Mouse (Mus musculus) brain, embryonic 14.5 days (tissue): Measurements from ENCODE around the gene Wnt9a.

Experiments used
- CTCF ChIP-seq: fragments of 200-500 bp; IDR thresholded peaks from 2 replicates; pipeline ENCODE4 v1.5.1; 2012; ENCODE audit warnings: inconsistent platforms, mild to moderate bottlenecking, moderate library complexity, borderline replicate concordance; ENCODE audit not compliant: insufficient read depth, insufficient read length; ENCODE audit errors: extremely low read depth
- POLR2A ChIP-seq: fragments of 200-500 bp; IDR thresholded peaks from 2 replicates; pipeline ENCODE4 v1.6.1; 2012; ENCODE audit warnings: mild to moderate bottlenecking, inconsistent platforms, borderline replicate concordance; ENCODE audit not compliant: poor library complexity, insufficient read depth, insufficient read length, severe bottlenecking; ENCODE audit errors: extremely low read depth

DNA sequence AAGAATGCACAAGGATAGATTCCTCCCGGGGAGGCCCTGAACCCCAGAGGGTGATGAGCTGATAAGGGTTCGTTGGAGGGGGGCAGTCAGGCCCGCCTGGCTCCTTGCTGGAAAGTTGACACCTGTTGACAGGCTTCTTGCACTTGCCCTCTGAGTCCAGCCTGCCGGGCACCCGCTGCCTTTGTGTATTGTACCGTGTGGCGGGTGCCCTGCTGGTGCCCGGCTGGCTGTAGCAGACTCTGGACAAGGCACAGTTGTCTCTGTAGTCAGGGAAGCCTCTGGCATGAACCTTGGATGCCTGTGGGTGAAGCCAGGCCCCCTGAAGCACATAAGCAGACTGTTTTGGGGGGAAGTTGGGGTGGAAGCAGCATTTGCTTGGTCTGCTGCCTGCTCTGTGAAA lies 5.8 kb downstream of the Wnt9a start:
- TF ChIP-seq CTCF (no peak), POLR2A (no peak)
